Mouse (Mus musculus): ENCODE measurements around the gene Slc27a1. TPM values are rescaled to one million over a fixed set of nuclear protein-coding genes. Genes with fewer than 3 reads are reported as not detected.
A peak's percentile ranks its signal among the peaks of the same experiment; 100 is the strongest.

Slc27a1 gene
- polyA plus RNA-seq, 1 experiment from 2014 or later: 81.9 TPM

GRCm38 (mm10) chr8:71630761-71631160 lies 62.1 kb downstream of the Slc27a1 start:
- no peaks in the 10 kb centered on the region; the same call in 1 of the 2 replicates for H3K9me3 ChIP-seq
- no peak overlapping the region for H3K4me3 ChIP-seq
- WGBS: 86% methylated on average over 6 of the region's 6 CpGs
- no peak for ATAC-seq (ENCODE audit: low FRiP score)
- H3K4me2 ChIP-seq: no peak overlapping the region
- peaks cover 29% of the 10 kb centered on the region for H3K4me1 ChIP-seq (replicated peaks)
- H3K27ac ChIP-seq: no peak overlapping the region
- no peak overlapping the region for H3K9ac ChIP-seq
- H3K36me3 ChIP-seq: peaks cover 33% of the 10 kb centered on the region
- peaks cover 58% of the 10 kb centered on the region for H3K27me3 ChIP-seq

GRCm38 (mm10) chr8:71631897-71632296 lies 63.2 kb downstream of the Slc27a1 start:
- Histone ChIP-seq H3K9ac (no peak overlapping the region), H3K4me1 (replicated peaks) (peaks cover 29% of the 10 kb centered on the region), H3K9me3 (no peaks in the 10 kb centered on the region; the same call in 1 of the 2 replicates), H3K4me3 (no peak overlapping the region), H3K4me2 (no peak overlapping the region), H3K27ac (no peak overlapping the region), H3K27me3 (peaks cover 70% of the 10 kb centered on the region), H3K36me3 (peaks cover 37% of the 10 kb centered on the region)
- 60% methylated on average over 2 of the region's 2 CpGs for WGBS
- ATAC-seq (ENCODE audit: low FRiP score): no peak

- Histone ChIP-seq H3K36me3 (peaks cover 38% of the 10 kb centered on the region), H3K9ac (no peak overlapping the region), H3K4me2 (no peak overlapping the region), H3K27ac (no peak overlapping the region), H3K27me3 (peaks cover 78% of the 10 kb centered on the region), H3K9me3 (no peaks in the 10 kb centered on the region; the same call in 1 of the 2 replicates), H3K4me3 (no peak overlapping the region), H3K4me1 (replicated peaks) (peaks cover 29% of the 10 kb centered on the region)
- WGBS: 12% methylated on average over 17 of the region's 22 CpGs
- no peak for ATAC-seq (ENCODE audit: low FRiP score)
Observed at GRCm38 (mm10) chr8:71633164-71633563, 64.5 kb downstream of the Slc27a1 start.

DNA sequence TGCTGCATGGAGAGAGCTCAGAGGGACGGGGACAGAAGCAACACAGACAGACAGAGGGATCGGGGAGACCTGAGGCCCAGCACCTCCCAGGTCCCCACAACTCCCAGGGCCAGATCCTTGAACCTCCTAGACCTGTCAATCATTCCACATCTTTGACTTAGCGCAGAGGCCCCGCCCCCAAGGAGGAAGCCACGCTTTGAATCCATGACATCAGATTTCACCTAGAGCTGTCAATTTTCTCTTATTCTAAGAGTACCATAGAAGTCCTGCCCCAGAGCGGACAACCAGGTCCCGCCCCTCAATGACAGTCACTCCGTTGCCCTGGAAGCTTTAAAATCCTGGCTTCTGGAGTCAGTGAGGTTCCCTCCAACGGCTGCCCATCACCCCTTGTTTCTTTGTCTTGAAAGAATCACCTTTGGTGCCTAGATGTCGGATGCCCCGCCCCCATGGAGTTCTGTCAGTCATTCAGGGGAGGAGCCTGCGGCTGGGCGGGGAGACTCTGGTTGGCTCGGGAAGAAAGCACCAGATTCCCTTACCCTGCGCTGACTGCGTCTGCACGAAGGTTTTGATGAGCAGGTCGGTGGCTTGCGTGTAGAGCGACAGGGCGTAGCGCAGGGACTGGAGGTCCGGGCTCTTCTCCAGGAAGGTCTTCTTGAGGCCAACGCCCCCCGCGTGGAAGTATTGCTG lies 65.4 kb downstream of the Slc27a1 start:
- Histone ChIP-seq H3K4me3 (0 out of 2 replicates have a peak overlapping the region, but pooled peaks have one; percentile 3), H3K4me1 (replicated peaks) (peaks cover 22% of the 10 kb centered on the region), H3K4me2 (peak overlapping the region; percentile 23), H3K27ac (peak overlapping the region; percentile 52; the same call in 1 of the 2 replicates), H3K9ac (peak overlapping the region; percentile 43; the same call in 1 of the 2 replicates), H3K9me3 (no peaks in the 10 kb centered on the region; the same call in 1 of the 2 replicates), H3K27me3 (peaks cover 87% of the 10 kb centered on the region), H3K36me3 (peaks cover 47% of the 10 kb centered on the region)
- ATAC-seq (ENCODE audit: low FRiP score): peak; percentile 17; the same call in 1 of the 2 replicates
- 4% methylated on average over 26 of the region's 26 CpGs for WGBS

Small RNAs within 50 kb of the gene (microRNA-seq; reads per million reads assigned to microRNA genes)
- 3.0 reads per million, percentile 7 among the genes with 10 or more reads in this experiment for gene Mir6769b

Other genes starting within 250 kb of the Slc27a1 start
- gene Use1, start 202.0 kb upstream of the Slc27a1 start, polyA plus RNA-seq (2015; fragmentation: Nextera tagmentation; extraction: Ambion mirVana): 109 and 112 TPM in 2 replicates
- gene Ocel1, start 197.6 kb upstream of the Slc27a1 start, polyA plus RNA-seq (2015; fragmentation: Nextera tagmentation; extraction: Ambion mirVana): 4.6 and 6.2 TPM in 2 replicates
- gene Nr2f6, start 186.9 kb upstream of the Slc27a1 start, polyA plus RNA-seq (2015; fragmentation: Nextera tagmentation; extraction: Ambion mirVana): 20.2 and 21.3 TPM in 2 replicates
- gene Ushbp1, start 173.1 kb upstream of the Slc27a1 start, polyA plus RNA-seq (2015; fragmentation: Nextera tagmentation; extraction: Ambion mirVana): 6.2 and 7.1 TPM in 2 replicates
- gene Babam1, start 172.0 kb upstream of the Slc27a1 start, polyA plus RNA-seq (2015; fragmentation: Nextera tagmentation; extraction: Ambion mirVana): 83.3 and 90.9 TPM in 2 replicates
- 9.5 and 10.3 TPM in 2 replicates for gene Ankle1, start 162.9 kb upstream of the Slc27a1 start, polyA plus RNA-seq (2015; fragmentation: Nextera tagmentation; extraction: Ambion mirVana)
- gene Abhd8, start 105.2 kb upstream of the Slc27a1 start, polyA plus RNA-seq (2015; fragmentation: Nextera tagmentation; extraction: Ambion mirVana): 127 and 136 TPM in 2 replicates
- 222 and 230 TPM in 2 replicates for gene Mrpl34, start 103.9 kb upstream of the Slc27a1 start, polyA plus RNA-seq (2015; fragmentation: Nextera tagmentation; extraction: Ambion mirVana)
- 212 and 214 TPM in 2 replicates for gene Dda1, start 99.7 kb upstream of the Slc27a1 start, polyA plus RNA-seq (2015; fragmentation: Nextera tagmentation; extraction: Ambion mirVana)
- gene Ano8, start 82.9 kb upstream of the Slc27a1 start, polyA plus RNA-seq (2015; fragmentation: Nextera tagmentation; extraction: Ambion mirVana): 6.6 and 7.1 TPM in 2 replicates
- 13.7 and 14.3 TPM in 2 replicates for gene Gtpbp3, start 80.8 kb upstream of the Slc27a1 start, polyA plus RNA-seq (2015; fragmentation: Nextera tagmentation; extraction: Ambion mirVana)
- gene Plvap, start 57.1 kb upstream of the Slc27a1 start, polyA plus RNA-seq (2015; fragmentation: Nextera tagmentation; extraction: Ambion mirVana): 13.8 and 14.0 TPM in 2 replicates
- gene Ccdc194, start 43.2 kb upstream of the Slc27a1 start, polyA plus RNA-seq (2015; fragmentation: Nextera tagmentation; extraction: Ambion mirVana): 0.31 and 0.49 TPM in 2 replicates
- gene Bst2, start 31.4 kb upstream of the Slc27a1 start, polyA plus RNA-seq (2015; fragmentation: Nextera tagmentation; extraction: Ambion mirVana): 16.0 and 17.2 TPM in 2 replicates
- 55.3 and 59.6 TPM in 2 replicates for gene Mvb12a, start 26.0 kb upstream of the Slc27a1 start, polyA plus RNA-seq (2015; fragmentation: Nextera tagmentation; extraction: Ambion mirVana)
- 0.19 TPM in 1 of 2 replicates, not detected in the other for gene Tmem221, start 10.0 kb upstream of the Slc27a1 start, polyA plus RNA-seq (2015; fragmentation: Nextera tagmentation; extraction: Ambion mirVana)
- not detected in 2 replicates for gene Nxnl1, start 2.3 kb upstream of the Slc27a1 start, polyA plus RNA-seq (2015; fragmentation: Nextera tagmentation; extraction: Ambion mirVana)
- gene Pgls, start 23.3 kb downstream of the Slc27a1 start, polyA plus RNA-seq (2015; fragmentation: Nextera tagmentation; extraction: Ambion mirVana): 197 and 204 TPM in 2 replicates
- 6.9 and 8.2 TPM in 2 replicates for gene Fam129c, start 28.8 kb downstream of the Slc27a1 start, polyA plus RNA-seq (2015; fragmentation: Nextera tagmentation; extraction: Ambion mirVana)
- 57.5 and 63.2 TPM in 2 replicates for gene Colgalt1, start 42.1 kb downstream of the Slc27a1 start, polyA plus RNA-seq (2015; fragmentation: Nextera tagmentation; extraction: Ambion mirVana)
- gene Unc13a, start 102.9 kb downstream of the Slc27a1 start, polyA plus RNA-seq (2015; fragmentation: Nextera tagmentation; extraction: Ambion mirVana): 18.0 and 18.9 TPM in 2 replicates
- 3.5 TPM in 2 replicates for gene Jak3, start 107.4 kb downstream of the Slc27a1 start, polyA plus RNA-seq (2015; fragmentation: Nextera tagmentation; extraction: Ambion mirVana)
- 0.31 and 0.79 TPM in 2 replicates for gene Insl3, start 120.3 kb downstream of the Slc27a1 start, polyA plus RNA-seq (2015; fragmentation: Nextera tagmentation; extraction: Ambion mirVana)
- gene B3gnt3, start 132.9 kb downstream of the Slc27a1 start, polyA plus RNA-seq (2015; fragmentation: Nextera tagmentation; extraction: Ambion mirVana): 0.32 and 0.34 TPM in 2 replicates
- 62.2 and 68.2 TPM in 2 replicates for gene Fcho1, start 156.8 kb downstream of the Slc27a1 start, polyA plus RNA-seq (2015; fragmentation: Nextera tagmentation; extraction: Ambion mirVana)

All from hindbrain, embryonic 13.5 days (tissue).